Mouse (Mus musculus): ENCODE measurements around the gene Pde1c. TPM values are rescaled to one million over a fixed set of nuclear protein-coding genes. Genes with fewer than 3 reads are reported as not detected.

The Pde1c gene
- polyA plus RNA-seq, 1 experiment from 2014 or later = 0.97 TPM

DNA sequence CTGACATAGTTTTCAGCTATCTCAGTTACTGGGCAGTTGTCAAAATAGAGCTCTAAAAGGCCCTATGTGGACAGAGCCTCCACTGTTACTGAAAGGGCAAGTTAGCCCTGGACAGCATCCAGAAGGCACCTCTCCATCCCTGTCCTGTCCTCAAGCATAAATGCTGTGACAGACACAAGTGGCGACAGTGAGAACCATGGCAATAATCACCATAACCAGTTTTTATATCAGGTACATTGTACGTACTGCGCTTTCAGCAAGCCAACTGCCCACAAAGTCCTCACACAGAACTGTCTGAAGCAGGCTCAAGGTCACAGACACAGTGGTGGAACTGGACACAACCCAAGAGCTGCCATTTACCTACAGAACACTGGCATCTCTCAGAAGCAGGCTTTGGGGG lies 195.2 kb downstream of the Pde1c start:
- 86% methylated on average over 3 of the region's 3 CpGs for WGBS
- no peak for ATAC-seq (ENCODE audit: low FRiP score, low TSS enrichment)

DNA sequence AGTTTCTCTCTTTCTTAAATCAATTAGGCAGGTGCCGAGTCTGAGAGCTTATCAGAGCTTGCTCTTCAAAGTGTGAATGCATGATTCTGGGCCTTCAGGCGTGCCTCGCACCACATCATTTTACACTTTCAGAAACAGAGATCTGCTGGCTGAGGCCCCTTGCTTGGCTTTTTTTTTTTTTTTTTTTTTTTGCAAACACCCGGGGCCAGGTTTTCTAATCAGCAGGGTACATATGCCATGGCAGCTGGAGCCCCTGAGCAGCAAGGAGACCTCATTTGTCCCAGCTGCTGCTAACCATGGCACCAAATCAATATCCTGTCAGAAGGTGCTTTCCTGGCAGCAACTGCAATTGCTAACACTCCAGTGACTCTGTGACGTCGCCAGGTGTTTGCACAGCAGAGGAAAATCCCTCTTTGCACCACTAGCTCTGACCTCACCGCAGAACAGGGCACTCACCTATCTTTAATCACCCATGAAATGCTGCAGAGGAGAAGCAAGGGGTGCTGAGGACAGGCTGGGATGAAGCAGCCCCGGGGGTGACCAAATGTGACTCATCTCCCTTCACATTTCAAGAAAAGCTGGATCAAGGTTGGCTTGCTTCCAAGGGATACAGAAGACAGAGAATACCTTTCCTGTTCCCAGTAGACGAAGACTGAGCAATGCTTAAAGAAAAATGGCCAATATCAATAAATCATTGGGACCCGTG lies 195.7 kb downstream of the Pde1c start:
- no peak overlapping the region for H3K9ac ChIP-seq (replicated peaks; ENCODE audit: low read length)
- 44% methylated on average over 10 of the region's 10 CpGs for WGBS
- H3K9me3 ChIP-seq (ENCODE audit: low read length) = no peaks in the 10 kb centered on the region
- H3K4me1 ChIP-seq (ENCODE audit: insufficient read depth, low read length) = peaks cover 4% of the 10 kb centered on the region; the same call in 1 of the 2 replicates
- H3K27ac ChIP-seq (ENCODE audit: low read length) = no peak overlapping the region
- no peak overlapping the region for H3K4me3 ChIP-seq (ENCODE audit: low read length)
- no peaks in the 10 kb centered on the region for H3K36me3 ChIP-seq (ENCODE audit: insufficient read depth, low read length)
- ATAC-seq (ENCODE audit: low FRiP score, low TSS enrichment) = 0 out of 2 replicates have a peak, but pooled peaks have one; percentile 19
- H3K4me2 ChIP-seq (replicated peaks; ENCODE audit: low read depth, low read length) = no peak overlapping the region
- H3K27me3 ChIP-seq (ENCODE audit: insufficient read depth, low read length) = no peaks in the 10 kb centered on the region

More for the DNA sequence above, 195.2 kb downstream of the Pde1c start:
- Histone ChIP-seq H3K4me1 (ENCODE audit: insufficient read depth, low read length) (peaks cover 4% of the 10 kb centered on the region; the same call in 1 of the 2 replicates), H3K36me3 (ENCODE audit: insufficient read depth, low read length) (no peaks in the 10 kb centered on the region), H3K9me3 (ENCODE audit: low read length) (no peaks in the 10 kb centered on the region), H3K4me2 (replicated peaks; ENCODE audit: low read depth, low read length) (no peak overlapping the region), H3K9ac (replicated peaks; ENCODE audit: low read length) (no peak overlapping the region), H3K4me3 (ENCODE audit: low read length) (no peak overlapping the region), H3K27me3 (ENCODE audit: insufficient read depth, low read length) (no peaks in the 10 kb centered on the region), H3K27ac (ENCODE audit: low read length) (no peak overlapping the region)

DNA sequence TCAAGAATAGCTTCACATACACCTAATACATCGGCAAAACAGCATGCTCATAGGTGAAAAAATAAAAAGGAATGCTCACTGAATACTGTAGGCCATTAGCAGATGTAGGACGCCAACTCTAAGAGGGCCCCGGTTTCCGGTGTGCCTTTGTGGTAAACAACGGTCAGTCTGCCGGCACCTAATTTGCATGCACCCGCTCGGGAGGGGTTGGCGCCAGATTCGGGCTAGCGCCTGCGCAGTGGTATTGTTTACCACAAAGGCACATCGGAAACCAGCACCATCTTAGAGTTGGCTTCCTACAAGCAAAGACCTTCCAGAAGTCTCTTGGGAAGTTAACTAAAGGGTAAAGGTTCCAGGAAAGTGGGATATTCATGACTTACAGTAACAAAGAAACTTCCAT lies 199.4 kb downstream of the Pde1c start:
- H3K4me2 ChIP-seq (replicated peaks; ENCODE audit: low read depth, low read length) = no peak overlapping the region
- H3K4me1 ChIP-seq (ENCODE audit: insufficient read depth, low read length) = peaks cover 4% of the 10 kb centered on the region; the same call in 1 of the 2 replicates
- ATAC-seq (ENCODE audit: low FRiP score, low TSS enrichment) = no peak
- H3K27me3 ChIP-seq (ENCODE audit: insufficient read depth, low read length) = no peaks in the 10 kb centered on the region
- no peak overlapping the region for H3K4me3 ChIP-seq (ENCODE audit: low read length)
- no peak overlapping the region for H3K27ac ChIP-seq (ENCODE audit: low read length)
- H3K9ac ChIP-seq (replicated peaks; ENCODE audit: low read length) = no peak overlapping the region
- no peaks in the 10 kb centered on the region for H3K36me3 ChIP-seq (ENCODE audit: insufficient read depth, low read length)
- no peaks in the 10 kb centered on the region for H3K9me3 ChIP-seq (ENCODE audit: low read length)
- 82% methylated on average over 13 of the region's 13 CpGs for WGBS

DNA sequence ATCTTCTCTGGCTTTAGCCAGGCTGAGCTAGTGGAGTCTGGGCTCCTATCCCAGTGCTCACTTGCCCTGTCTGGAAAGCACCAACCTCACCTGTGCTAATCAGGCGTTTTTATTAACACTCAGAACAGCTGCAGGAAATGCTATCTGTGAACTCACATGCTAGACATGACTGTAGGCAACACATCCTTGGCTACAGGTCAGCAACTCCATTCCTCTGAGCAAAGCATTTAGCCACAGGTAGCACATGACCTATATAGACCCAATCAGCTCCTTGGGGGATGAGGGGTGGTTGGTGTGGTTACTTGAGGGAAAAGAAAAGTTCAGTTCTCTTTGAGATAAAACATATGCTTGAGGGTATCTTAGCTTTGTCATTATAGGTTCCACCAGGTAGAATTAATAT lies 200.8 kb downstream of the Pde1c start:
- ATAC-seq (ENCODE audit: low FRiP score, low TSS enrichment) = no peak
- no peak overlapping the region for H3K27ac ChIP-seq (ENCODE audit: low read length)
- 51% methylated on average over 1 of the region's 1 CpGs for WGBS

DNA sequence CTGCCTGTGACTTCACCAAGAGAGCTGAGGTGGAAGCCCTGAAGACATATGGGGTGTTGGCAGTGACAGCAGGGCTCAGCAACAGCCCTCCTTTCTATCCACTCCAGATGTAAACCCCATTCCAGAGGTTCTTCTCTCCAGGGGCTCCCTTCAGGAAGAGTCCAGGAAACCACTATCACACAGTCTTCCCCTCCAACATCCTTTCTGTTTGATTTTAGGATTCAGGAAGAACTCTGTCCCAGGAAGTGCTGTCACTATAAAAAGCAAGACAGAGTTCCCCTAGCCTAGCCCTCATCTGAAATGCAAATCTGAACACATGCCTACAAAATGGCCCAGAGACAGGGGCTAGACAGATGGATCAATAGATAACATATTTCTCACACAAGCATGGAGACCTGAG lies 201.6 kb downstream of the Pde1c start:
- no peak overlapping the region for H3K4me2 ChIP-seq (replicated peaks; ENCODE audit: low read depth, low read length)
- no peak overlapping the region for H3K27ac ChIP-seq (ENCODE audit: low read length)
- no peak overlapping the region for H3K9ac ChIP-seq (replicated peaks; ENCODE audit: low read length)
- no peaks in the 10 kb centered on the region for H3K9me3 ChIP-seq (ENCODE audit: low read length)
- H3K4me3 ChIP-seq (ENCODE audit: low read length) = no peak overlapping the region
- H3K27me3 ChIP-seq (ENCODE audit: insufficient read depth, low read length) = 0 out of 2 replicates have a peak, but pooled peaks cover 2% of the 10 kb centered on the region
- H3K36me3 ChIP-seq (ENCODE audit: insufficient read depth, low read length) = no peaks in the 10 kb centered on the region
- ATAC-seq (ENCODE audit: low FRiP score, low TSS enrichment) = no peak
- no peaks in the 10 kb centered on the region for H3K4me1 ChIP-seq (ENCODE audit: insufficient read depth, low read length)

More for the DNA sequence above, 200.8 kb downstream of the Pde1c start:
- Histone ChIP-seq H3K27me3 (ENCODE audit: insufficient read depth, low read length) (0 out of 2 replicates have a peak, but pooled peaks cover 2% of the 10 kb centered on the region), H3K36me3 (ENCODE audit: insufficient read depth, low read length) (no peaks in the 10 kb centered on the region), H3K9me3 (ENCODE audit: low read length) (no peaks in the 10 kb centered on the region), H3K4me1 (ENCODE audit: insufficient read depth, low read length) (no peaks in the 10 kb centered on the region), H3K4me3 (ENCODE audit: low read length) (no peak overlapping the region), H3K4me2 (replicated peaks; ENCODE audit: low read depth, low read length) (no peak overlapping the region), H3K9ac (replicated peaks; ENCODE audit: low read length) (no peak overlapping the region)

DNA sequence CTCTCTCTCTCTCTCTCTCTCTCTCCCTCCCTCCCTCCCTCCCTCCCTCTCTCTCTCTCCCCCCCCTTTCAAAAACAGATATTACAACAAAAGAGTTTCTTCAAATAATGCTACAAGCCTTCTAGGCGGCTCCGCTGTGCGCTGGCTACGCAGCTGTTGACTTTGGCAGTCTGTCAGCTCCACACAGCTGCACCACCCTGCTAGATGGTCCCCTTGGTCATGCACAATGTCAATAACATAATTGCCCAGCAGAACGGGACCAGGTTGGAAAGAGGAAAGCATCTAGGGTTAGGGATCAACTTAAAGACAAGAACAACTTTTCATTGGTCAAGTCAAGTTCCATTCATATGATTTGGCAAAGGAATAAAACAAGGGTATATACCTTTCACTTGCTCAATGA lies 206.3 kb downstream of the Pde1c start:
- 3% methylated on average over 5 of the region's 5 CpGs for WGBS
- peak overlapping the region; percentile 76 for H3K4me2 ChIP-seq (replicated peaks; ENCODE audit: low read depth, low read length)
- no peak overlapping the region for H3K9ac ChIP-seq (replicated peaks; ENCODE audit: low read length)
- H3K4me1 ChIP-seq (ENCODE audit: insufficient read depth, low read length) = 0 out of 2 replicates have a peak, but pooled peaks cover 8% of the 10 kb centered on the region
- H3K27me3 ChIP-seq (ENCODE audit: insufficient read depth, low read length) = peaks cover 6% of the 10 kb centered on the region; the same call in 1 of the 2 replicates
- H3K27ac ChIP-seq (ENCODE audit: low read length) = no peak overlapping the region
- peak; percentile 36; the same call in 1 of the 2 replicates for ATAC-seq (ENCODE audit: low FRiP score, low TSS enrichment)
- no peaks in the 10 kb centered on the region for H3K9me3 ChIP-seq (ENCODE audit: low read length)
- H3K36me3 ChIP-seq (ENCODE audit: insufficient read depth, low read length) = no peaks in the 10 kb centered on the region
- H3K4me3 ChIP-seq (ENCODE audit: low read length) = no peak overlapping the region; the same call in 1 of the 2 replicates

DNA sequence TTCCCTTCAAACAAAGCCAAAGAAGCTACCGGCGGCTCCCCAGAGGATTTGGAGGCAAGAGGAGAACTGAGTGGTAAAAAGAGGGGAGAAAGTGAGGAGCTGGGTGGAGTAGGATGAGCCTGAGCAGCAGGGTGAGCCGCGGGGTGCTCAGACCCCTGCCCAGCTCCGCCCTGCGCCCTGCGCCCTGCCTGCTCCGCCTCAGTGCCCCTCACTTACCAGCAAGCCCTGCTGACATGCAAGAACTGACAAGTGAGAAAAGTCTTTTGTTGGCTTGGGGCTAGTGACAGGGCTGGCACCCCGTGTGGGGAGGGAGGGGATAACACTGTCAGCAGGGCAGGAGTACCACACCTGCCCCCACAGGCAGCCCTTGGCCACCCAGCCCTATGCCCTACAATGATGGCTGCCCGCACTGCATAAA lies 206.8 kb downstream of the Pde1c start:
- H3K27ac ChIP-seq (ENCODE audit: low read length) = no peak overlapping the region
- H3K4me2 ChIP-seq (replicated peaks; ENCODE audit: low read depth, low read length) = peak overlapping the region; percentile 76
- WGBS = 2% methylated on average over 10 of the region's 10 CpGs
- peak overlapping the region; percentile 49 for H3K9ac ChIP-seq (replicated peaks; ENCODE audit: low read length)
- no peaks in the 10 kb centered on the region for H3K36me3 ChIP-seq (ENCODE audit: insufficient read depth, low read length)
- no peaks in the 10 kb centered on the region for H3K9me3 ChIP-seq (ENCODE audit: low read length)
- peak overlapping the region; percentile 47 for H3K4me3 ChIP-seq (ENCODE audit: low read length)
- H3K27me3 ChIP-seq (ENCODE audit: insufficient read depth, low read length) = peaks cover 6% of the 10 kb centered on the region; the same call in 1 of the 2 replicates
- ATAC-seq (ENCODE audit: low FRiP score, low TSS enrichment) = peak; percentile 96
- 0 out of 2 replicates have a peak, but pooled peaks cover 8% of the 10 kb centered on the region for H3K4me1 ChIP-seq (ENCODE audit: insufficient read depth, low read length)

DNA sequence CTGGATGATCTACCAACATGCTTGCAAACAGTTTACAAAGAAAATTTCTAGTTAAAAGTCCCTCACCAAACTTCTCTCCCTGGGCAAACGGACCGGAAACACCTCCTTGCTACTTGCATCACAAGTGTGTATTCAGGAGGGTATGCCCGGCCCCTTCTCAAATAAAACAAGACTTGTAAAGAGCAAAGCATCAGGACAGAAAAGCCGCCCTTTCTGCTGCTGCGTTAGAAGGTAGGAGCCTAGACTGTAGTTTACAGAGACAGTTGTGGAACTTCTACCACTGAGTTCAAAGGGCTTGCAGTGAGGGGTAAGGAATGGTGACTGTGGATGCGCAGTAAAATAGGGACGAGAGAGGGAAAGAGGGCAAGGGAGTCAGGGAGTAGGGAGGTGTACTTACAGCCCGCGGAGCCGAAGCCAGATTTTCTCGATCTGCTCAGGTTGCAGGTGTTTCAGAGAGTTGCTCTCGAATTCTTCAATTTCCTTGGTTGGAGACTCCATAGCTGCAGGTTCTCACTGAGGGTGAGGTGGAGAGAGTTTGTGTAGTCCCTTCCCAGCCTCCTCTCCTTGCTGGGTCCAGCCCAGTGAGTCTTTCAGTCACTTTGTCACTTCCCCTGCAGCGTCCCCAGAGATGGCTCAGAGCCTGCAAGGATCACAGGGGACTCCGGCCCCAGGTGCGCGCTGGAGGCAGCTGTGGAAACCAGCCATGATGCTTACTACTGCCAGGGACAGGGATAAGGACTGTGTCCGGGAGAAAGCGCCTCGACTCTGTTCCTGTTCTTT lies 207.4 kb downstream of the Pde1c start:
- H3K4me3 ChIP-seq (ENCODE audit: low read length) = peak overlapping the region; percentile 47
- peaks cover 6% of the 10 kb centered on the region; the same call in 1 of the 2 replicates for H3K27me3 ChIP-seq (ENCODE audit: insufficient read depth, low read length)
- WGBS = 2% methylated on average over 19 of the region's 19 CpGs
- peak; percentile 79 for ATAC-seq (ENCODE audit: low FRiP score, low TSS enrichment)
- 0 out of 2 replicates have a peak, but pooled peaks cover 8% of the 10 kb centered on the region for H3K4me1 ChIP-seq (ENCODE audit: insufficient read depth, low read length)
- H3K36me3 ChIP-seq (ENCODE audit: insufficient read depth, low read length) = no peaks in the 10 kb centered on the region
- no peaks in the 10 kb centered on the region for H3K9me3 ChIP-seq (ENCODE audit: low read length)
- no peak overlapping the region for H3K27ac ChIP-seq (ENCODE audit: low read length)
- peak overlapping the region; percentile 76 for H3K4me2 ChIP-seq (replicated peaks; ENCODE audit: low read depth, low read length)
- peak overlapping the region; percentile 49 for H3K9ac ChIP-seq (replicated peaks; ENCODE audit: low read length)

DNA sequence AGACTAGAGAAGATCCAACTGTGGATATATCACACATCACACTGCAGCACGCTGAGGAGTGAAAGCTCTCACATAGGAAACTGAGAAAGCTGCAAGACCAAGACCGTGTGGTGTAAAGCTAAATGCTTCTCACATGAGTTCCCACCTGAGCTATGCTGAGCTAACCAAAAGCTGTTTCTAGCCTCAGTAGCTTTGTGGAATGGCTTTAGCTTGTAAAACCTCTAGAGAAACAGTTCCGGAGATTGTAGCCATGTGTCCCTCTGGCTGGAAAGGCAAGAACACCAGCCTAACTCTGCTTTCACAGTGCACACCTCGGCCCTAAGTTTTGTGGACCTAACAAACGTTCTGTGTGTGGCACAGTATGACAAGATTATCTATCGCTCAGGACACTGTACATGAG lies 208.8 kb downstream of the Pde1c start:
- no peak for ATAC-seq (ENCODE audit: low FRiP score, low TSS enrichment)

More for the DNA sequence above, 208.8 kb downstream of the Pde1c start:
- WGBS = 54% methylated on average over 6 of the region's 6 CpGs
- Histone ChIP-seq H3K27ac (ENCODE audit: low read length) (no peak overlapping the region), H3K27me3 (ENCODE audit: insufficient read depth, low read length) (peaks cover 6% of the 10 kb centered on the region; the same call in 1 of the 2 replicates), H3K9ac (replicated peaks; ENCODE audit: low read length) (no peak overlapping the region), H3K4me1 (ENCODE audit: insufficient read depth, low read length) (0 out of 2 replicates have a peak, but pooled peaks cover 8% of the 10 kb centered on the region), H3K9me3 (ENCODE audit: low read length) (no peaks in the 10 kb centered on the region), H3K4me3 (ENCODE audit: low read length) (no peak overlapping the region), H3K36me3 (ENCODE audit: insufficient read depth, low read length) (no peaks in the 10 kb centered on the region), H3K4me2 (replicated peaks; ENCODE audit: low read depth, low read length) (no peak overlapping the region)

All from kidney, embryonic 16.5 days (tissue).